Mouse (Mus musculus) CH12.LX (cell line): ENCODE results near the gene Pdpk1.

Source experiments
- MYC ChIP-seq: IDR thresholded peaks from 2 replicates; pipeline ENCODE4 v1.6.1; 2011; ENCODE audit warnings: low read depth, mild to moderate bottlenecking, improper control_type of control experiment, low read length
- POLR2A ChIP-seq: IDR thresholded peaks from 2 replicates; pipeline ENCODE4 v1.6.1; 2011; ENCODE audit warnings: low read depth, mild to moderate bottlenecking, improper control_type of control experiment, low read length
- POLR2AphosphoS2 ChIP-seq: IDR thresholded peaks from 2 replicates; pipeline ENCODE4 v1.6.1; 2011; ENCODE audit warnings: low read depth, low read length, improper control_type of control experiment

- TF ChIP-seq POLR2A: no peak
- no peak for TF ChIP-seq MYC
- TF ChIP-seq POLR2AphosphoS2: no peak
Measured at GRCm38 (mm10) chr17:24057730-24058245, 92.9 kb downstream of the Pdpk1 start.
